Mouse (Mus musculus) stomach, postnatal 0 days (tissue): ENCODE results near the gene Fam117b. TPM values are rescaled to one million over a fixed set of nuclear protein-coding genes. Genes with fewer than 3 reads are reported as not detected.

ENCODE experiments used
- ATAC-seq: fragments of 200-750 bp; cut with Nextera tagmentation; 2 replicates; pipeline ENCODE4 v1.8.0; 2017; ENCODE audit not compliant: low FRiP score, low TSS enrichment
- DNase-seq: peaks from one replicate; pipeline ENCODE4 v3.0.0-alpha.2; 2016; ENCODE audit warnings: low spot score
- H3K27ac ChIP-seq: fragments of 300-500 bp; sonication (generic); replicated peaks from 2 replicates; pipeline ENCODE4 v1.5.1; 2014; ENCODE audit warnings: mild to moderate bottlenecking, control low read depth
- H3K27me3 ChIP-seq: fragments of 300-500 bp; sonication (generic); 2 replicates; pipeline ENCODE4 v1.6.1; 2014; ENCODE audit warnings: low read length; ENCODE audit not compliant: control insufficient read depth, insufficient read depth
- H3K36me3 ChIP-seq: fragments of 300-500 bp; sonication (generic); 2 replicates; pipeline ENCODE4 v1.6.1; 2014; ENCODE audit warnings: low read length, mixed read lengths; ENCODE audit not compliant: control insufficient read depth, insufficient read depth
- H3K4me1 ChIP-seq: fragments of 300-500 bp; sonication (generic); replicated peaks from 2 replicates; pipeline ENCODE4 v1.6.1; 2014; ENCODE audit warnings: antibody characterized with exemption; ENCODE audit not compliant: control insufficient read depth, insufficient read depth
- H3K4me2 ChIP-seq: fragments of 300-500 bp; sonication (generic); replicated peaks from 2 replicates; pipeline ENCODE4 v1.6.1; 2014; ENCODE audit warnings: low read depth, mild to moderate bottlenecking, control low read depth, moderate library complexity
- H3K4me3 ChIP-seq: fragments of 300-500 bp; sonication (generic); 2 replicates; pipeline ENCODE4 v1.5.1; 2014; ENCODE audit warnings: low read depth, low read length, control low read depth
- H3K9ac ChIP-seq: fragments of 300-500 bp; sonication (generic); 2 replicates; pipeline ENCODE4 v1.6.1; 2014; ENCODE audit warnings: mild to moderate bottlenecking, low read length, control low read depth, mixed read lengths
- H3K9me3 ChIP-seq: fragments of 300-500 bp; sonication (generic); 2 replicates; pipeline ENCODE4 v1.6.1; 2016; ENCODE audit warnings: low read length; ENCODE audit not compliant: control insufficient read depth
- CTCF ChIP-seq: IDR thresholded peaks from 2 replicates; pipeline ENCODE4 v1.5.1; 2016; ENCODE audit warnings: antibody characterized with exemption, low read depth, mild to moderate bottlenecking, moderate library complexity
- EP300 ChIP-seq: optimal IDR thresholded peaks from 2 replicates; pipeline ENCODE3; 2016; ENCODE audit warnings: antibody characterized with exemption
- WGBS: fragments of 180-500 bp; shearing (Covaris S2); extraction: QIAGEN DNeasy Blood & Tissue Kit; methylation state at CpG from one replicate; pipeline ENCODE4 v1.1.7; 2014; 5-methylcytosine and 5-hydroxymethylcytosine counted together
- polyA plus RNA-seq: library from polyadenylated mRNA; unstranded; fragments of >200 nt; fragmentation: Nextera tagmentation; extraction: Ambion mirVana; gene quantifications from 2 replicates; pipeline ENCODE4 v1.2.1, GENCODE M21; 2015

Fam117b gene
- polyA plus RNA-seq, 1 experiment from 2014 or later = 4.3 TPM

DNA sequence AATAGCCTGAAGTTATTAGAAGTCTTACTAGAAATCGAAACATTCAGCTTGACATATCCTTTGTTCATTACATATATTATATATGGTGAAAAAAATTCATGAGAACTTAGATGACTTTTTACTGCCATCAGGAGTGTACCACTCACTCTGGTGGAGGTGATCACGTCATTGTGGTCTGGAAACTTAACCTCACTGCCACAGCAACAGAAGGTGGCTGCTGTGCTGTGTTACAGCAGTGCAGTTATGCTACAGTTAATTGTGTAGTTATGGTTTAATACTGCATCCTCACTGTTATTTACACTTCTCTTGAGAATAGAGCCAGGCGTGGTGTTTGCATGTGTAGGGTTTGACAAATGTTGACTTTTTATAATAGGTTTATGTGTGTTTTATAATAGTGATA, 4.6 kb downstream of the Fam117b start:
- Histone ChIP-seq H3K9me3 (no peaks in the 10 kb centered on the region), H3K4me2 (no peak overlapping the region), H3K9ac (no peak overlapping the region), H3K27me3 (no peaks in the 10 kb centered on the region), H3K4me3 (no peak overlapping the region), H3K36me3 (no peaks in the 10 kb centered on the region), H3K4me1 (0 out of 2 replicates have a peak, but pooled peaks cover 3% of the 10 kb centered on the region), H3K27ac (no peak overlapping the region)
- WGBS = 67% methylated on average over 3 of the region's 3 CpGs
- DNase-seq (no peak), ATAC-seq (no peak)
- no peak for TF ChIP-seq EP300

DNA sequence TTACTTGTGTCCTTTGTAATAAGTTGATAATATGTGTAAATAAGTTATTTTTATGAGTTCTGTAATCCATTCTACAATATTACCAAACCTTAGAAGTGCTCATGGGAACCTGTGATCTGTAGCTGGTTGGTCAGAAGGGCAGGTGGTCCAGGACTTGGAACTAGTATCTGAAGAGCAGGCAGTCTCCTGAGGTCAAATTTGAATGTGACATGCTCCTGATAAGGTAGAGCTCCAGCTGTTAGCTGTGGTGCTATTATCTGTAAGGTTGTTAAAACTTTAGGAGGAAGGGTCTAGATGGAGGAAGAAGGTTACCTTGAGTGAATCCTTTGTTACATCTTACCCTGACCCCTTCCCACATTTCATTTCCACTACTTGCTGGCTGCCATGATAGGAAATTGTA, 5.3 kb downstream of the Fam117b start:
- H3K36me3 ChIP-seq = no peaks in the 10 kb centered on the region
- no peaks in the 10 kb centered on the region for H3K27me3 ChIP-seq
- H3K4me3 ChIP-seq = no peak overlapping the region
- H3K4me1 ChIP-seq = 0 out of 2 replicates have a peak, but pooled peaks cover 3% of the 10 kb centered on the region
- H3K9ac ChIP-seq = no peak overlapping the region
- H3K4me2 ChIP-seq = no peak overlapping the region
- DNase-seq (no peak), ATAC-seq (no peak)
- no peak overlapping the region for H3K27ac ChIP-seq
- H3K9me3 ChIP-seq = no peaks in the 10 kb centered on the region
- no peak for TF ChIP-seq CTCF
- TF ChIP-seq EP300 = no peak

DNA sequence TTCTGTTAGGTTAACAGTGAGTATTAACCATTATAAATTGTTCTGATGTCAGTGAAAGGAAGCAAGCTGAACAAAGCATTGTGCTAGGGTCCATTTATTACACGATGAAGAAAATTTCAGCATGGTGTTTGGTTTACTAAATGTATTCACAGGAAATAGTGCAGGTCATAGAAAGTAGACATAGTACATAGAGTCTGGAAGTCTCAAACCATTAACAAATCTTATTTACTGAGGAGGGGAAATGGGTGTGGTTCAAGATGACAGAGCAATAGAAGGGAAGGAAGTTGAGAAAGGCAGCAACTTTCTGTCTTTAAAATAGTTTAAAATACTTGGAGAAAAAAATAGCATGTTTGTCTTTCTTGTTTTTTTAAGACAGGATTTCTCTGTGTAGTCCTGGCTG, 10.4 kb downstream of the Fam117b start:
- ATAC-seq = no peak
- Histone ChIP-seq H3K9me3 (no peaks in the 10 kb centered on the region), H3K4me1 (no peaks in the 10 kb centered on the region), H3K4me2 (no peak overlapping the region), H3K9ac (no peak overlapping the region), H3K27ac (no peak overlapping the region), H3K36me3 (no peaks in the 10 kb centered on the region), H3K27me3 (no peaks in the 10 kb centered on the region), H3K4me3 (no peak overlapping the region)
- no peak for DNase-seq
- 36% methylated on average over 1 of the region's 1 CpGs for WGBS
- TF ChIP-seq CTCF = no peak
- no peak for TF ChIP-seq EP300

DNA sequence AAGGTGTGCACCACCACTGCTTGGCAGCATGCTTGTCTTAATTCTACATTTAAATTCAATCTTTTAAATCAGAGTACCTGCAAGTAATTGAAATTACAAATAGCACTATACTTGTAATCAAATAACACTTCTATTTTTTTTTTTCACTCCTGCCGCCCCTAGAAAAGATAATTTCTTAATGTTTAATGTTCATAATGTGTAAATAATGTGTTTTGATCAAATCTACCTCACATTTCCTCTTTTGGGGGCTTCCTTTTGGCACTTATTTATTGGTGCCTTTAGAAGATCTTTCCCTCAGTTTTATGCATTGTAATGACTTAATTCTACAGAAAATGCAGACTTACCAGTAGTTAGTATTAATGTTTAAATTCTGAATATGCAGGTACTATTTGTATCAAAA, 10.9 kb downstream of the Fam117b start:
- DNase-seq (no peak), ATAC-seq (no peak)
- H3K27me3 ChIP-seq = no peaks in the 10 kb centered on the region
- no peak overlapping the region for H3K9ac ChIP-seq
- H3K9me3 ChIP-seq = no peaks in the 10 kb centered on the region
- H3K4me1 ChIP-seq = no peaks in the 10 kb centered on the region
- H3K36me3 ChIP-seq = no peaks in the 10 kb centered on the region
- whole genome bisulfite sequencing = 81% methylated on average over 1 of the region's 1 CpGs
- TF ChIP-seq CTCF (no peak), EP300 (no peak)
- H3K4me3 ChIP-seq = no peak overlapping the region
- H3K4me2 ChIP-seq = no peak overlapping the region
- no peak overlapping the region for H3K27ac ChIP-seq

GRCm38 (mm10) chr1:59924411-59924810, 11.6 kb downstream of the Fam117b start:
- H3K9me3 ChIP-seq = no peaks in the 10 kb centered on the region
- H3K27ac ChIP-seq = no peak overlapping the region
- WGBS = 80% methylated on average over 2 of the region's 2 CpGs

GRCm38 (mm10) chr1:59926021-59926672, 13.3 kb downstream of the Fam117b start:
- Histone ChIP-seq H3K4me3 (no peak overlapping the region), H3K4me2 (no peak overlapping the region), H3K9me3 (no peaks in the 10 kb centered on the region), H3K4me1 (no peaks in the 10 kb centered on the region), H3K36me3 (no peaks in the 10 kb centered on the region), H3K27ac (no peak overlapping the region), H3K9ac (no peak overlapping the region), H3K27me3 (no peaks in the 10 kb centered on the region)
- WGBS = 92% methylated on average over 3 of the region's 3 CpGs
- TF ChIP-seq EP300 (no peak), CTCF (no peak)
- no peak for DNase-seq
- peak; percentile 59; the same call in 1 of the 2 replicates for ATAC-seq

More at GRCm38 (mm10) chr1:59924411-59924810, 11.6 kb downstream of the Fam117b start:
- Histone ChIP-seq H3K4me2 (no peak overlapping the region), H3K9ac (no peak overlapping the region), H3K4me3 (no peak overlapping the region), H3K27me3 (no peaks in the 10 kb centered on the region), H3K4me1 (no peaks in the 10 kb centered on the region), H3K36me3 (no peaks in the 10 kb centered on the region)
- ATAC-seq (no peak), DNase-seq (no peak)
- TF ChIP-seq CTCF (no peak), EP300 (no peak)
